Mouse (Mus musculus) neural tube, embryonic 11.5 days (tissue): ENCODE measurements around the gene Csmd2. TPM values are rescaled to one million over a fixed set of nuclear protein-coding genes. Genes with fewer than 3 reads are reported as not detected.
A peak's percentile ranks its signal among the peaks of the same experiment; 100 is the strongest.
"Not testable (repeated sequence)": the region's sequence is repeated elsewhere in the genome, so short reads cannot be mapped to it uniquely, and the experiment has no call there.

Experiments
- ATAC-seq: fragments of 200-750 bp; cut with Nextera tagmentation; 2 replicates; pipeline ENCODE4 v1.8.0; 2017; ENCODE audit warnings: moderate number of reproducible peaks, mild to moderate bottlenecking, moderate TSS enrichment, moderate library complexity; ENCODE audit not compliant: insufficient read depth, low FRiP score, low TSS enrichment
- DNase-seq: peaks from one replicate; pipeline ENCODE4 v3.0.0-alpha.2; 2015; ENCODE audit warnings: low spot score
- H3K27ac ChIP-seq: fragments of 300-500 bp; sonication (generic); 2 replicates; pipeline ENCODE4 v1.5.1; 2014; ENCODE audit warnings: low read depth, mild to moderate bottlenecking, low read length
- H3K27me3 ChIP-seq: fragments of 300-500 bp; sonication (generic); 2 replicates; pipeline ENCODE4 v1.6.1; 2014; ENCODE audit warnings: mild to moderate bottlenecking, low read length, mixed read lengths; ENCODE audit not compliant: control insufficient read depth, insufficient read depth
- H3K36me3 ChIP-seq: fragments of 300-500 bp; sonication (generic); 2 replicates; pipeline ENCODE4 v1.6.1; 2014; ENCODE audit warnings: mild to moderate bottlenecking, low read length, moderate library complexity, mixed read lengths; ENCODE audit not compliant: control insufficient read depth, insufficient read depth
- H3K4me1 ChIP-seq: fragments of 300-500 bp; sonication (generic); 2 replicates; pipeline ENCODE4 v1.6.1; 2014; ENCODE audit warnings: low read length, mixed read lengths; ENCODE audit not compliant: control insufficient read depth, insufficient read depth
- H3K4me2 ChIP-seq: fragments of 300-500 bp; sonication (generic); 2 replicates; pipeline ENCODE4 v1.6.1; 2014; ENCODE audit warnings: low read depth, mild to moderate bottlenecking, moderate library complexity
- H3K4me3 ChIP-seq: fragments of 300-500 bp; sonication (generic); 2 replicates; pipeline ENCODE4 v1.5.1; 2014; ENCODE audit warnings: low read depth, low read length
- H3K9ac ChIP-seq: fragments of 300-500 bp; sonication (generic); 2 replicates; pipeline ENCODE4 v1.6.1; 2014; ENCODE audit warnings: mild to moderate bottlenecking, low read length
- H3K9me3 ChIP-seq: fragments of 300-500 bp; sonication (generic); 2 replicates; pipeline ENCODE4 v1.6.1; 2016; ENCODE audit warnings: low read length; ENCODE audit not compliant: control insufficient read depth
- WGBS: fragments of 180-500 bp; shearing (Covaris S2); extraction: QIAGEN DNeasy Blood & Tissue Kit; methylation state at CpG from one replicate; pipeline ENCODE4 v1.1.7; 2014; 5-methylcytosine and 5-hydroxymethylcytosine counted together
- polyA plus RNA-seq: library from polyadenylated mRNA; unstranded; fragments of >200 nt; fragmentation: Nextera tagmentation; extraction: Ambion mirVana; gene quantifications from 2 replicates; pipeline ENCODE4 v1.2.1, GENCODE M21; 2014

Csmd2 gene
- polyA plus RNA-seq, 1 experiment from 2014 or later, result 1.4 TPM

DNA sequence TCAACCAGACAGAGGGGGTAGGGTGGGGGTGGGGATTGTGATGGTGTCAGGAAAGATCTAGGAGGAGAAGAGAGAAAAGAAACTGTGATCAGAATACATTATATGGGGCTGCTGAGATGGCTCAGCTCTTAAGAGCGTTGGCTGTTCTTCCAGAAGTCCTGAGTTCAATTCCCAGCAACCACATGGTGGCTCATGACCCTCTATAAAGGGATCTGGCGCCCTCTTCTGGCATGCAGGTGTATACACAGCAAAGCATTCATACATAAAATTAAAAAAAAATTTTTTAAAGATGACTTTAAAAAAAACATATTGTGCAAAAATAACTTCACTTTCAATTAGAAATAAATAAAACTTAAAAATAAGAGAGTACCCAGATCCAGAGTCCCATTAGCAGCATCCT, 555.7 kb downstream of the Csmd2 start:
- no peak overlapping the region for H3K27ac ChIP-seq
- H3K36me3 ChIP-seq, result no peaks in the 10 kb centered on the region
- H3K9me3 ChIP-seq, result no peaks in the 10 kb centered on the region
- no peak overlapping the region for H3K4me3 ChIP-seq
- H3K4me1 ChIP-seq, result no peaks in the 10 kb centered on the region
- no peak for ATAC-seq
- H3K9ac ChIP-seq, result no peak overlapping the region
- no peaks in the 10 kb centered on the region for H3K27me3 ChIP-seq
- H3K4me2 ChIP-seq, result no peak overlapping the region
- DNase-seq, result peak; percentile 24
- WGBS, result 34% methylated on average over 2 of the region's 2 CpGs

DNA sequence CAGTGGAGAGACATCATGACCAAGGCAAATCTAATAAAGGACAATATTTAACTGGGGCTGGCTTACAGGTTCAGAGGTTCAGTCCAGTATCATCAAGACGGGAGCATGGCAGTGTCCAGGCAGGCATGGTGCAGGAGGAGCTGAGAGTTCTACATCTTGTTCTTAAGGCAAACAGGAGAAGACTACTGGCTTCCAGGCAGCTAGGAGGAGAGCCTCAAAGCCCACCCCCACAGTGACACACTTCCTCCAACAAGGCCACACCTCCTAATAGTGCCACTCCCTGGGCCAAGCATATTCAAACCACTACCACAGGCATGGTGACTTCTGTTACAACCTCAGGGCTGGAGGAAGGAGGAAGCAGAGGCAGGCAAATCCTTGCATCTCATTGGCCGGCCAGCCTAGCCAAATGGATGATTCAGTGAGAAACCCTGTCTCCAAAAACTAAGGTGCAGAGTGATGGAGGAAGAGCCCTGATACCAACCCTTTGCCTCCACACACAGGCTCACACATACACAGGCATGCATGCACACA, 556.4 kb downstream of the Csmd2 start:
- not testable (repeated sequence) for H3K9ac ChIP-seq, DNase-seq, H3K27ac ChIP-seq, H3K4me3 ChIP-seq, H3K4me2 ChIP-seq, H3K27me3 ChIP-seq, H3K9me3 ChIP-seq, H3K36me3 ChIP-seq, H3K4me1 ChIP-seq, ATAC-seq
- 84% methylated on average over 2 of the region's 2 CpGs for WGBS

GRCm38 (mm10) chr4:128550756-128551155, 563.1 kb downstream of the Csmd2 start:
- Histone ChIP-seq H3K36me3 (no peaks in the 10 kb centered on the region), H3K4me1 (no peaks in the 10 kb centered on the region), H3K9me3 (no peaks in the 10 kb centered on the region), H3K27me3 (no peaks in the 10 kb centered on the region), H3K4me3 (no peak overlapping the region), H3K4me2 (no peak overlapping the region), H3K27ac (no peak overlapping the region), H3K9ac (no peak overlapping the region)
- ATAC-seq (no peak), DNase-seq (no peak)
- WGBS, result 93% methylated on average over 6 of the region's 6 CpGs

DNA sequence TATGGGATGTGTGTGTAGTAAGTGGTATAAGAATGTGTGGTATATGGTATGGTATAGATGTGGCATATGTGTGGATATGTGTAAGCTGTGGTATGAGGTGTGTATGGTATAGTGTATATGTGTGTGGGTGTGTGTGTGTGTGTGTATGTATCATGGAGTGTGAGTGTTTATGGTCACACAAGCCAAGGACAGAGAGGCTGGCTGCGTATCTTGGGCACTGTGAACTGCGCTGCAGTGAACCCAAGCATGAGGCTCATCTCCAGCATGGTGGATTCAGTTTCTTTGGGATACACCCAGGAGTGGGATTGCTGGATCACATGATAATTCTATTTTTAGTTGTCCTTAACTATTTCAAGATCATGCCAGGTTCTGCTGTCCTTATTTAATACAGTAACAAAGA, 566.5 kb downstream of the Csmd2 start:
- H3K36me3 ChIP-seq, result no peaks in the 10 kb centered on the region
- no peak overlapping the region for H3K4me2 ChIP-seq
- no peak for ATAC-seq
- no peaks in the 10 kb centered on the region for H3K27me3 ChIP-seq
- no peak overlapping the region for H3K27ac ChIP-seq
- no peak overlapping the region for H3K4me3 ChIP-seq
- no peaks in the 10 kb centered on the region for H3K4me1 ChIP-seq
- DNase-seq, result no peak
- 97% methylated on average over 2 of the region's 2 CpGs for WGBS
- no peak overlapping the region for H3K9ac ChIP-seq
- H3K9me3 ChIP-seq, result no peaks in the 10 kb centered on the region

DNA sequence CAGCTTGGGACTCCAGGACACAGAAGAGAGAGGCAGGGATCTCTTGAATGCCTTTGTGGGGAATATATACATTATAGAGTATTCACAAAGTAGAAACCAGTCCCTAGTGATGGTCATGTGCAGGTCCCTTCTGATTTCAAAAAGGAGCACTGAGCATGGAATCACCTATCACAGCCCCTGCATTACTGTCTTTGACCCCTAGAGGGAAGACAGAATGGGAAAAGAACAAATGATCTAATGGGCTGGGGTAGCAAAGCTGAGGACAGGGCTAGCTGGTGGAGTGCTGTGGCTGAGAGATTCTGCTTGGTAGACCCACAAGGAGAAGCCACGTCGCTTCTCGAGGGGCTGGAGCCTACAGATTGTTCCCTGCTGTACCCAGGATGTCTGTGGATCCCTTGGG, 572.7 kb downstream of the Csmd2 start:
- no peak for DNase-seq
- no peaks in the 10 kb centered on the region for H3K27me3 ChIP-seq
- no peak for ATAC-seq
- H3K4me2 ChIP-seq, result no peak overlapping the region
- H3K9me3 ChIP-seq, result no peaks in the 10 kb centered on the region
- WGBS, result 88% methylated on average over 3 of the region's 3 CpGs
- no peaks in the 10 kb centered on the region for H3K4me1 ChIP-seq
- H3K27ac ChIP-seq, result no peak overlapping the region
- no peaks in the 10 kb centered on the region for H3K36me3 ChIP-seq
- no peak overlapping the region for H3K9ac ChIP-seq
- H3K4me3 ChIP-seq, result no peak overlapping the region

DNA sequence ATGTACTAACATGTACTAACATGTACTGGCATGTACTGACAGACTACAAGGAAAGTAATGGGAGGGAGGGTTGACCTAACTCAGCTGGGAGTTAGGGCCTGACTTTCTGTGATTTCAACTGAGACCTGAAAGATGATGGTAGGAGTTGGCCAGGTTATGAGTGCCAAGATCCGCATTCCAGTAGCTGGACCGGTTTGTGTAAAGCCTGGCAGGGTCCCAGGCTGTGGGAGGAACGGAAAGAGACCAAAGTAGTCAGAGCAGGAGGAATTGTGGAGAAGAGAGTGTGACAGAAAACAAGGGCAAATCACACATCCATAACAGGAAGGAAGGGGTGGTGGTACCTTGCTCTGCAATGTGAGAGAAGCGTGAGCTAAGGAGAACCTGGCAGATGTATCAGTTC, 588.2 kb downstream of the Csmd2 start:
- ATAC-seq (no peak), DNase-seq (no peak)
- WGBS, result 94% methylated on average over 4 of the region's 4 CpGs
- Histone ChIP-seq H3K36me3 (peaks cover 9% of the 10 kb centered on the region), H3K4me1 (no peaks in the 10 kb centered on the region), H3K27ac (no peak overlapping the region), H3K9me3 (peaks cover 8% of the 10 kb centered on the region), H3K4me3 (no peak overlapping the region), H3K9ac (no peak overlapping the region), H3K27me3 (no peaks in the 10 kb centered on the region), H3K4me2 (no peak overlapping the region)

DNA sequence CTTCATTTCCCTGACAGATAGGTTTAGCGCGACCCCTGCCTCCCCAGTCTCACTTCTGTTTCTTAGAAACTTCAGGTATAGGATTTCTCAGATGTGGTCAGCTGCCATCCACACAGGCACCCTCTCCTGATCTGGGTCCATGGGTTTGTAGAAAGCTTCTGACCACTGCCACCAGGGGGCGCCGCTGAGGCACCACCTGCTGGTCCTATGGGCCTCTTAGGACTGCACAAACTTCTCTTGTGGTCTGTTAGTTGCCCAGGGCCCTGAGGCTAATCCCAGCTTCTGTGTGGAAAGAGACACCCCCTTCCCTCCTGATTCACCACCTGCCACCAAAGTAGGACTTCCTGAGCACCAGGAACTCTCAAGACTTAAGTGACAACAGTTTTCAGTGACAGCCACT, 591.5 kb downstream of the Csmd2 start:
- DNase-seq, result no peak
- Histone ChIP-seq H3K27me3 (no peaks in the 10 kb centered on the region), H3K9ac (no peak overlapping the region), H3K36me3 (peaks cover 24% of the 10 kb centered on the region), H3K4me2 (no peak overlapping the region), H3K9me3 (peaks cover 30% of the 10 kb centered on the region), H3K27ac (no peak overlapping the region), H3K4me1 (no peaks in the 10 kb centered on the region), H3K4me3 (no peak overlapping the region)
- 57% methylated on average over 4 of the region's 4 CpGs for WGBS
- ATAC-seq, result no peak

- Histone ChIP-seq H3K27me3 (no peaks in the 10 kb centered on the region), H3K4me3 (no peak overlapping the region), H3K27ac (no peak overlapping the region), H3K4me1 (no peaks in the 10 kb centered on the region), H3K9me3 (no peaks in the 10 kb centered on the region), H3K9ac (no peak overlapping the region), H3K36me3 (peaks cover 10% of the 10 kb centered on the region), H3K4me2 (no peak overlapping the region)
- ATAC-seq (no peak), DNase-seq (no peak)
- 94% methylated on average over 4 of the region's 4 CpGs for WGBS
Measured at GRCm38 (mm10) chr4:128593286-128593685, 605.6 kb downstream of the Csmd2 start.

GRCm38 (mm10) chr4:128594062-128594461, 606.4 kb downstream of the Csmd2 start:
- no peak for ATAC-seq
- WGBS, result 98% methylated on average over 5 of the region's 5 CpGs

More at GRCm38 (mm10) chr4:128594062-128594461, 606.4 kb downstream of the Csmd2 start:
- no peaks in the 10 kb centered on the region for H3K4me1 ChIP-seq
- no peaks in the 10 kb centered on the region for H3K9me3 ChIP-seq
- H3K9ac ChIP-seq, result no peak overlapping the region
- no peak overlapping the region for H3K4me2 ChIP-seq
- no peak for DNase-seq
- H3K27me3 ChIP-seq, result no peaks in the 10 kb centered on the region
- no peak overlapping the region for H3K27ac ChIP-seq
- no peak overlapping the region for H3K4me3 ChIP-seq
- H3K36me3 ChIP-seq, result peaks cover 9% of the 10 kb centered on the region
